Mouse (Mus musculus) G1E (cell line): ENCODE data around the gene Spata17. TPM values are rescaled to one million over a fixed set of nuclear protein-coding genes. Genes with fewer than 3 reads are reported as not detected.

Experiments
- ATAC-seq: 2 replicates; pipeline ENCODE4 v1.8.0; 2016; ENCODE audit warnings: mild to moderate bottlenecking; ENCODE audit not compliant: insufficient number of reproducible peaks, poor library complexity, low FRiP score, severe bottlenecking; ENCODE audit errors: extremely low read depth
- DNase-seq: peaks from one replicate; pipeline ENCODE4 v3.0.0; 2012; ENCODE audit warnings: low spot score
- H3K27me3 ChIP-seq: 2 replicates; pipeline ENCODE4 v1.6.1; 2012; ENCODE audit warnings: mild to moderate bottlenecking, low read length, inconsistent platforms; ENCODE audit not compliant: insufficient read depth
- H3K36me3 ChIP-seq: replicated peaks from 2 replicates; pipeline ENCODE3; 2012; ENCODE audit warnings: mild to moderate bottlenecking, inconsistent platforms
- H3K4me1 ChIP-seq: 2 replicates; pipeline ENCODE4 v1.6.1; 2012; ENCODE audit warnings: low read depth, low read length, inconsistent platforms, mixed read lengths; ENCODE audit not compliant: insufficient read depth
- H3K4me3 ChIP-seq: 2 replicates; pipeline ENCODE4 v1.5.1; 2012; ENCODE audit warnings: low read depth, mild to moderate bottlenecking, inconsistent platforms, low read length, moderate library complexity, mixed read lengths
- H3K9me3 ChIP-seq: replicated peaks from 2 replicates; pipeline ENCODE4 v1.6.1; 2012; ENCODE audit warnings: inconsistent platforms
- CTCF ChIP-seq: IDR thresholded peaks from 2 replicates; pipeline ENCODE4 v1.5.1; 2012; ENCODE audit warnings: low read depth, low read length, inconsistent platforms, mixed read lengths
- GATA1 ChIP-seq: IDR thresholded peaks from 2 replicates; pipeline ENCODE4 v1.6.1; 2012; ENCODE audit warnings: borderline replicate concordance, low read length, inconsistent platforms, mixed read lengths
- GATA2 ChIP-seq: IDR thresholded peaks from 2 replicates; pipeline ENCODE4 v1.6.1; 2012; ENCODE audit warnings: low read depth, low read length, inconsistent platforms, borderline replicate concordance
- POLR2AphosphoS5 ChIP-seq: IDR thresholded peaks from 2 replicates; pipeline ENCODE4 v1.6.1; 2012; ENCODE audit warnings: low read depth, low read length, inconsistent platforms; ENCODE audit not compliant: insufficient replicate concordance
- TAL1 ChIP-seq: conservative IDR thresholded peaks from 2 replicates; pipeline ENCODE4 v1.6.1; 2012; ENCODE audit warnings: low read depth, low read length, inconsistent platforms, mixed read lengths
- polyA plus RNA-seq: library from polyadenylated mRNA; stranded (reverse); fragments of >175 nt; gene quantifications from 2 replicates; pipeline ENCODE4 v1.2.3, GENCODE M21; 2012
- total RNA-seq, 2 experiments: library from RNA; stranded (forward) in 1 of 2; stranded (reverse) in 1 of 2; fragments of 200-1000 nt in 1 of 2; fragments of >200 nt in 1 of 2; fragmentation: Nextera tagmentation in 1 of 2; gene quantifications; 2 replicates each; pipeline ENCODE4 v1.2.3; 2014 to 2017

Gene Spata17
- total and polyA plus RNA-seq, 3 experiments, result 0.66 to 3.8 TPM; not detected in 1

- H3K36me3 ChIP-seq, result no peaks in the 10 kb centered on the region
- DNase-seq (no peak), ATAC-seq (no peak)
- no peak for TF ChIP-seq GATA1
- TF ChIP-seq TAL1, result no peak
- TF ChIP-seq GATA2, result no peak
- TF ChIP-seq POLR2AphosphoS5, result no peak
- TF ChIP-seq CTCF, result no peak
- H3K9me3 ChIP-seq, result peaks cover 48% of the 10 kb centered on the region
- H3K4me3 ChIP-seq, result no peak overlapping the region
- no peaks in the 10 kb centered on the region for H3K27me3 ChIP-seq
- H3K4me1 ChIP-seq, result no peaks in the 10 kb centered on the region
Observed at GRCm38 (mm10) chr1:187054333-187054732, 160.9 kb downstream of the Spata17 start.

- Histone ChIP-seq H3K36me3 (no peaks in the 10 kb centered on the region), H3K4me3 (no peak overlapping the region), H3K27me3 (no peaks in the 10 kb centered on the region), H3K4me1 (no peaks in the 10 kb centered on the region), H3K9me3 (peaks cover 51% of the 10 kb centered on the region)
- TF ChIP-seq CTCF (no peak), GATA1 (no peak), TAL1 (no peak), POLR2AphosphoS5 (no peak), GATA2 (no peak)
- ATAC-seq, result no peak
- DNase-seq, result no peak
Observed at GRCm38 (mm10) chr1:187053862-187054261, 161.4 kb downstream of the Spata17 start.

- no peak for ATAC-seq
- DNase-seq, result no peak
- no peak for TF ChIP-seq GATA2
- no peak for TF ChIP-seq CTCF
- TF ChIP-seq POLR2AphosphoS5, result no peak
- no peak for TF ChIP-seq TAL1
- no peak for TF ChIP-seq GATA1
- Histone ChIP-seq H3K9me3 (peaks cover 52% of the 10 kb centered on the region), H3K36me3 (no peaks in the 10 kb centered on the region), H3K27me3 (no peaks in the 10 kb centered on the region), H3K4me3 (no peak overlapping the region), H3K4me1 (no peaks in the 10 kb centered on the region)
Observed at GRCm38 (mm10) chr1:187052532-187052931, 162.7 kb downstream of the Spata17 start.

- H3K27me3 ChIP-seq, result no peaks in the 10 kb centered on the region
- no peaks in the 10 kb centered on the region for H3K36me3 ChIP-seq
- TF ChIP-seq GATA1 (no peak), TAL1 (no peak), GATA2 (no peak), CTCF (no peak)
Observed at GRCm38 (mm10) chr1:187051296-187051695, 164.0 kb downstream of the Spata17 start.

GRCm38 (mm10) chr1:187048681-187049288 lies 166.5 kb downstream of the Spata17 start:
- no peaks in the 10 kb centered on the region for H3K27me3 ChIP-seq
- no peaks in the 10 kb centered on the region for H3K4me1 ChIP-seq
- H3K36me3 ChIP-seq, result no peaks in the 10 kb centered on the region
- DNase-seq (no peak), ATAC-seq (no peak)
- no peak overlapping the region for H3K4me3 ChIP-seq
- H3K9me3 ChIP-seq, result peaks cover 42% of the 10 kb centered on the region
- TF ChIP-seq GATA2 (no peak), POLR2AphosphoS5 (no peak), GATA1 (no peak), CTCF (no peak), TAL1 (no peak)

More at GRCm38 (mm10) chr1:187051296-187051695, 164.0 kb downstream of the Spata17 start:
- Histone ChIP-seq H3K9me3 (peaks cover 48% of the 10 kb centered on the region), H3K4me3 (no peak overlapping the region), H3K4me1 (no peaks in the 10 kb centered on the region)
- no peak for DNase-seq
- no peak for ATAC-seq

- H3K9me3 ChIP-seq, result peaks cover 36% of the 10 kb centered on the region
- TF ChIP-seq TAL1 (no peak), POLR2AphosphoS5 (no peak), GATA1 (no peak)
- no peak overlapping the region for H3K4me3 ChIP-seq
- H3K4me1 ChIP-seq, result no peaks in the 10 kb centered on the region
- H3K36me3 ChIP-seq, result no peaks in the 10 kb centered on the region
- DNase-seq (no peak), ATAC-seq (no peak)
- no peaks in the 10 kb centered on the region for H3K27me3 ChIP-seq
Observed at GRCm38 (mm10) chr1:187044726-187045125, 170.5 kb downstream of the Spata17 start.

GRCm38 (mm10) chr1:187039801-187040200 lies 175.5 kb downstream of the Spata17 start:
- H3K4me3 ChIP-seq, result no peak overlapping the region
- H3K9me3 ChIP-seq, result peaks cover 46% of the 10 kb centered on the region
- TF ChIP-seq GATA1 (no peak), CTCF (no peak), TAL1 (no peak), GATA2 (no peak), POLR2AphosphoS5 (no peak)
- H3K27me3 ChIP-seq, result no peaks in the 10 kb centered on the region
- no peaks in the 10 kb centered on the region for H3K4me1 ChIP-seq
- DNase-seq (no peak), ATAC-seq (no peak)
- H3K36me3 ChIP-seq, result no peaks in the 10 kb centered on the region
